Mouse (Mus musculus): ENCODE measurements at regions not wholly inside any gene's neighbourhood (a gene's known extent, or its start where the extent isn't known, plus 50 kb on each side); places are given as distances from the start of the nearest gene placed in this dataset.

DNA sequence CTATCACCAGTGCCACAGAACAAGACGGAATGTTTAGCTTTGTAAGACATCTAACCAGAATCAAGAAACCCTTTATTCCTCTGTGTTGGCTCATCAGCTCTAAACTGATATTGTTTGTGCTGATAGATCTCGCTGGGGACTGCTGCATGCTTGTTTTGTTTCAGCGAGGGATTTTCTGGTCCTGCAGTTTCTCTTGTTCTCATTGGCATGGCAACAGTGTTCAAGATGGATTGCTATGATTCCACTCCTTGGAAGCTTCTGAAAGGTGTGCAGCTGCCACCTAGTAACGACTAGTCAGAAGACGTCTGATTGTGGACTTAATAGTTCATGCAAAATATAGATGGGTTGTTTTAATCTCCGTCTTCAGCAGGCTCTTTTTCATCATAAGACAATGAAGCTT lies 591.2 kb downstream of the Sorcs1 start:
- CTCF ChIA-PET = no interaction called here
- POLR2A ChIA-PET = interaction anchor here in 1 of 4 experiments (0.6 kb wide), 1 partner anchor 1534 kb away, joined by 3 read pairs; no protein-coding TSS in a partner anchor

DNA sequence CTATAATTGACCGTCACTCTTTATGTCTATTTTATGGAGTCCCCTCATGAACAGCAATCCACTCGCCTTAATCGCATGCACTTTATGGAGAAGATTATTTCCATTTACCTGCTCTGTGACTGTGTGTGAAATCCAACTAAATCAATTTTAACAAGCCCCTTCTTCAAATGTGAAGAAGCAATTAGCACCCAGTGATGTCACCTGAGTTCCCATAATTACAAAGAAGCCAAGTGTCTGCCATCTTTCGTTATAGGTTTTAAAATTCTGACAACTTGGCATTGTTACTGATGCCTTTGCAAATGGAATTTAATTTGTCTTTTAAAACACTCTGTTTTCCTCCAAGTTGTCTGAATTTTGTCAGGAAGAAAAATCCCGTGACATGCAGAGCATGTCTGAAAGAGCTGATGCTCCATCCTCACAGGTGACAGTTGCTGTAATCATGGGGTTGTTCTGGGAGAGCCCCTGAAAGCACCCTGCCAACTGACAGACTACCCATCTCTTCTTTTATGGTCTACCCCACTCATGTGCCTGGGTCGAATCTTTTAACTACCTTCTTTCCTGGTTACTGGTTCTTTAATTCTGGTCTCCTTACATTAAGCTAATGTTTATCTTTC lies 600.9 kb downstream of the Sorcs1 start:
- ChIA-PET POLR2A (no interaction called here), CTCF (no interaction called here)

DNA sequence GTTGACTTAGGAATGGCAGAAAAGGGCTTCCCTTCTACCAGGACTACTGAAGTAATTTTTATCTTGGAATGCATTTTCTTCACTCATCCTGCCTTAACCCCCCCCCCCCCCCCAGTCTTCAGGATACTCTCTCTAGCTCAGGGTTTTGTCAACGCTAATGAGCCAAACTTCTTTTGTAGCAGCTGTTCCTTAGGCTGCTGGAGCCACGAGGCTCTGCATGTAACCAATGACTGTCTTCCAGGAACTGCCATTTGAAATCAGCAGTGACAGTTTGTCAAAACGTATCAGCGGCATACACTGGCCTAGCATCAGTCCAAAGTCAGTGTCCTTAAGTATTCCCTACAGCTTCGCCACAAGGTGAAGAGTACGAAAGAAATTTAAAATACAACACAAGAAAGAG lies 618.0 kb downstream of the Sorcs1 start:
- ChIA-PET POLR2A (no interaction called here), CTCF (no interaction called here)

DNA sequence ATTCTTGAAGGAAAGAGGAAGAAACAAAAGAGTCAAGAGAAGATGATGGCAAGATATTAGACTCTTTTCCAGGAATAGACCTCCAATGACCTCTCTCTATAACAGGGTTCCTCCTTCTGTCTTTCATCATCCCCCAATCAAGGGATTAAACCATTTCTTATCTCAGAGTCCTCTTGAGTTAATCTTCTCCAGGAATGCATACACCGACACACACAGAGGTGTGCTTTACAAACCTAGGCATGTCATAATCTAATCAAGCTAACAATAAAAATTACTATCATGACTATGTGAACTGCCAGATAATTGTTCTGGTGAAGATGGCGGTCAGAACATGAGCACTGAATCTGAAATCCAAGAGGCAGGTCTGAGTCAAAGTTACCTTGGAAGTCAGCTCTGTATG lies 625.5 kb downstream of the Sorcs1 start:
- CTCF ChIA-PET = no interaction called here

DNA sequence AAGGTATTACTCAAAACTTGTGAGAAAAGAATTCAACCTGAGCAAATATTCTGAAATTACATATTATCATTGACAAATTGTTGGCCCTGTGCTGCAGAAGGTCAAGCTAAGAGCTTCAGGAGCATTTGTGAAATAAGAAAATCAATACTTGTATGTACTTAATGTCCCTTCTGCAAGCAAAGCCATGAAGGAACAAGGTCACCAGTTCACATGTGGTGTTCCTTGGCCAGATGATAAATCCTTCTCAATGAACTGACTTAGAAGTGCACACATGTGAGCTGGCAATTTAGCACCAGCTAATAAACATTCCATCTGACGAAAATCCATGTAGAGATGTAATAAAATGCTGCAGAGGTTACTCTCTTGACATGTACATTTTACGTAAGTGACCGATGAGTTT lies 632.7 kb downstream of the Sorcs1 start:
- ChIA-PET CTCF (no interaction called here), POLR2A (interaction anchor here in 1 of 4 experiments (0.7 kb wide), 1 partner anchor 91 kb away, joined by 3 read pairs; no protein-coding TSS in a partner anchor)

More for the DNA sequence above, 625.5 kb downstream of the Sorcs1 start:
- POLR2A ChIA-PET = no interaction called here

DNA sequence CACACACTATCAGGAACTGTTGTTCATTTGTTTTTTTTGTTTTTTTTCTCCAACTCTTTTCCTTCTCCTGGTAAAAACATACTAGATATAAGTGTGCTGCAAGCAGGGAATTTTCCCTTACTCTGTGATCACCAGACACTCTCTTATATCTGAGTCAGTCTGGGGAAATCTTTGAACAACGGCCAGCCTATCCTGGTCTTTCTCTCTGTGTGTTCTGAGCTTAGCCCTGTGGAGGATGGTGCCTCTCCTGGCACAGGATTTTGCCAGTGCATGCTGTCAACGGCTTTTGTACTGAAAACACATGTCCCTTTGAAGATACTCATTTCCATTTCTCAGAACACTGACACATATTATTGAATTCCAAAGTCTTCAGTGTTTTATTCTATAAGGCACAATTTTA lies 664.8 kb downstream of the Sorcs1 start:
- CTCF ChIA-PET = no interaction called here
- POLR2A ChIA-PET = no interaction called here

DNA sequence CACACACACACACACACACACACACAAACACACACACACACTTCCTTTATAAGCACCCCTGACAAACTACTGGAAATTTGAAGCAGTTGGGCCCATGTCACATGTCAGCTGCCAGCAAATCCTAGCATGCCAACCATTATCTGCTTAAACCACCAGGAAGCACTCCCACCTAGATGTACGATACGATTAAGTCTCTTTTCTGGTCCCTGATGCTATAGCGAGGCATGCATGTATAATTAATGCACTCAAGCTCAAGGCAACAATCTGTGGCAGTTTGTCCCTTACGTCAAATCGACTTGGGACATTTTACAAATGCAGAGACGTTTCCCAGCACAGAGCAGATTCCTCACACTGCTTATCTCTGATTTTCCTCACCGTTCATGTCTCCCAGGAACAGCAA lies 673.2 kb downstream of the Sorcs1 start:
- POLR2A ChIA-PET = no interaction called here
- CTCF ChIA-PET = no interaction called here

DNA sequence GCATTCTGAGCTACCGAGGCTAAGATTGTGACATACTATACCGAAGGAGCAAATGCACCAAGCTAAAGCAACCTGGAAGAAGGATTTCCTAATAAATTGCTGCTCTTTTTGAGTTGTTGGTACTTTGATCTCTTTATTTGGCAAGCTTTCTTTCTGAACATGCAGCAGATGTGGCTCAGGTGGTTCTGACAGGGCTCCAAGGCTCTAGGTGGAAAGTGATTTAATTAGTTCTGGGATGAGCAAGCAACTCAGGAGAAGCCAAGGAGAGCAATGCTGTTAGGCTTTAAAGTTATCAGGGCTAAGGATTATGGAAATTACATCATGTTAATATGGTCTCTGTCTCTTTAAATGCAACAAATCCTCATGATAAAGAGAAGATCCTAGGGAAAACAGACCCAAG lies 692.6 kb downstream of the Sorcs1 start:
- ChIA-PET POLR2A (no interaction called here), CTCF (no interaction called here)

DNA sequence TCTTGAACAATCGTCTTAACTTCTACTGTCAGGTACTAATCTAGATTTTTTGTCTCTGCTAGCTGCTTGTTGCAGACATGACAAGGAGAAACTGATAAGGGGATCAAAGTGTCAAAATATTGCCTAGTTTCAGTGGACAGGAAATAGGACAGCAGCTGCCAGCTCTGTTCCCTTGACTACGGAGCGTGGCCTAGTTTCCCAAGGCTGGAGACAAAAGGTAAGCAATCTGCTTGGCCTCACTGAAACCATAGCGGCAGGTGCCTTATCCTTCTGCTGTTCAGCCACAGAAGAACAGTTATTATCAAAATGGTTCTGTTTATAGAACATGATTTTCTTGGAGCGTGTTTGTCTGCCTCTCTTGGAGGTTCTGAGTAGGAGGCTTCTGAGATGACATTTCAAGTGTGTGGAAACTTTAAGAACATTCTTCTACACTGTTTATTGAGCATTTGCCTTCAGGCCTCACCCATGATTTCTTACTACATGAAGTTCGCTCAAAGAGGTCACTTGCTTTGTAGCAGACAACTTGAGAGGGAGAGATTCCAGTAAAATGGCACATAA lies 712.1 kb downstream of the Sorcs1 start:
- CTCF ChIA-PET = no interaction called here
- POLR2A ChIA-PET = no interaction called here

DNA sequence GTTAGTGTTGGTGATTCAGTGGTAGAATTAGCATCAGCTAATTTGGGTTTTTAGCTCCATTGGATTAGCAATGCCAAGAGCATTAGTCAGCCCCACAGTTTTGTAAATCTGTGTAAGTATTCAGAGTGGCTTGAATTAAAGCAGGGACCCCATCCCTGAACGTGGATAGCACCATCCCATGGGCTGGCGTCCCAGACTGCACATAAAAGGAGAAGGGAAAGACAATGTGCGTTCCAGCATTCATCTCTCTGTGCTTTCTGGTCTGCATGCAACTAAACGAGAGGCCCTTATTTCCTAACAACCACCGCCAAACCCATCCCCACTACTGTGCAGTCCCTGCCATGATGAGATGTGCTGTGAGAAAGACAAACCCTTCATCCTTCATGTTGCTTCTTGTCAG lies 713.8 kb downstream of the Sorcs1 start:
- ChIA-PET POLR2A (no interaction called here), CTCF (no interaction called here)

DNA sequence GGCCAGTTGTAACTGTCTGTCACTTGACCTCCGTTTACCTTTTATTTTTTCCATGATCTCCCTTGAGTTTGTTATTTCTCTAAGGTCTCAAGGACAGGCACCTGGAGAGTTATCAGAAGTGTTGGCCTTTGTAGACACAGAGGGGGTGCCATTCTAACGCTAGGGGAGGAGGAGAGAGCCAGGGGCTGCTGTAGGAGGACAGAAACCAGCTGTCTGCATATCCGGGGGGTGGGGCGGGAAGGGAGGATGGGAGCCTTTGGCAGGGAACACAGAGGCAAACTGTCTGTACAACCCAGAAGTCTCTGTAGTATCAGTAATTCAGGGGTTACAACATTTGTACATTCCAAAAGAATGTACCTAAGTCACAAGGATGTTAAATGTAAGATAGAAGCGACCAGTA lies 719.9 kb downstream of the Sorcs1 start:
- CTCF ChIA-PET = interaction anchor here in 1 of 4 experiments (0.6 kb wide), 1 partner anchor 67 kb away, joined by 6 read pairs; no protein-coding TSS in a partner anchor
- POLR2A ChIA-PET = no interaction called here

DNA sequence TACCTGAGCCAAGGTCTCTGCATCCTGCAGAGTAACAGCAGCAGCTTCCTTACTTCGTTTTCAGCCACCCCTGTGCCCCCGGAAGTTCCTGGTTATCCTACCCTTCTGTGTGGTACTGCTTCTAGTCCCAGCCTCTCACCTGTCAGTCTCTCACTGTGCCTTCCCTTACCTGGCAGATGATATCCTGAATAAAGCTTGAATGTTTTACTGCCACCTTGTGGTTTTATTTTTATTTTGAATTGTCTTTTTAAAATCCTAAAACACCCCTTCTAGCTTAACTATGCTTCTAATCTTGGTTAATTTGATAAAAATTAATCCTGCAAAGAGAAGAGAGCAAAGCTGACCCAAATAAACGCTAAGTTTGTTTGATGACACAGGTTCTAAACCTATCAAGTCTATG lies 747.2 kb downstream of the Sorcs1 start:
- CTCF ChIA-PET = interaction anchor here in 1 of 4 experiments (1.0 kb wide), 1 partner anchor 215 kb away, joined by 5 read pairs; no protein-coding TSS in a partner anchor
- POLR2A ChIA-PET = no interaction called here

DNA sequence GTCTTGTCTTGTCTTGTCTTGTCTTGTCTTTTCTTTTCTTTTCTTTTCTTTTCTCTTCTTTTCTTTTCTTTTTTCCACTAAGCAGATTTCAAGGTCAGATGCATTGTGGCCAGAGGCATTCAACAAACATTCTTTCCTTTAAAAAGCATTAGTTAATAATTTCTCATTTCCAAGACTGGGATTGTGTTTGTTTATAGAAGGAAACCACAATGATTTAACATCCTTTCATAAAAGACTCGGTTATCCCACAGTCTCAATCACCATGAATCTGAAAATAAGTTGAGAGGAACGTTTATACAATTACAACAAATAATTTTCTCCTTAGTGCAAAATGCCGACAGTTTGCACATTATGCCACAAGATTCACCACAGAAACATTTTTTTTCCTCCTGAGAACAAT lies 766.7 kb downstream of the Sorcs1 start:
- POLR2A ChIA-PET = no interaction called here
- CTCF ChIA-PET = no interaction called here

DNA sequence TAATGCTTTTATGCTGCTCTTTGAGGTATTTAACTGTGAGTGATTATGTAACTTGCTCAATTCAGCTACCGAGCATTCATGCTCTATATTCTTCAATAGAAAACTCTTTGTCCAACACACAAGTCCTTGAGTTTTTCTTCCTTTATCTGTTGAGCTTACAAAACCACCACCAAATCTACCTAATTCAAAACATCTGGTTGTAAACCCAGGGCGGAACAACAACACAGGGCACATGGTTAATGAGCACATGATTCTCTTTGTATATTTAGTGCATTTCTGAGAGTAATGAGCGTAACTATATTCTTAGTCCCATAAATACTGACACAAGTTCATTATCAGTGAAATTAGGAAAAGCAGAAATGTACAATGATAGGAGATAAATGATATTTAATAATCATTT lies 798.2 kb downstream of the Sorcs1 start:
- ChIA-PET POLR2A (interaction anchor here in 1 of 4 experiments (0.7 kb wide), 1 partner anchor 12 kb away, joined by 3 read pairs; no protein-coding TSS in a partner anchor), CTCF (no interaction called here)

DNA sequence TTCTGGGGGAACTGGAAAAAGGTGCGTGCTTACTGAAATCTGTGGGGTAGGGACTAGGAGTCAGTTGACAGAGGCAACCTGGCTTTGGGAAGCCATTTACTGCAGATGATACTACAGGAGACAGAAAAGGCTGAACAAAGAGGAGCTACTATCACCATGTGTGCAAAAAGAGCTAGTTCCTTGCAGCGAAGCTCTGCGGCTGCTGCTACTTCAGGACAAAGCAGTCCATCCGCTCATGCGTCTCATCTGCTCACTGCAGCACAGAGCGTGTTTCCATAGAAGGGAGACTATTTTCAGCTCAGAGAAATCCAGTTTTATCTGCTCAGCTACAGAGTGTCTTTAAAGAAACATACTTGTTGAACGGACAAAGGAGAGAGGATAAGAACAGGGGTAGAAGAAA lies 817.7 kb downstream of the Sorcs1 start:
- ChIA-PET POLR2A (no interaction called here), CTCF (no interaction called here)

DNA sequence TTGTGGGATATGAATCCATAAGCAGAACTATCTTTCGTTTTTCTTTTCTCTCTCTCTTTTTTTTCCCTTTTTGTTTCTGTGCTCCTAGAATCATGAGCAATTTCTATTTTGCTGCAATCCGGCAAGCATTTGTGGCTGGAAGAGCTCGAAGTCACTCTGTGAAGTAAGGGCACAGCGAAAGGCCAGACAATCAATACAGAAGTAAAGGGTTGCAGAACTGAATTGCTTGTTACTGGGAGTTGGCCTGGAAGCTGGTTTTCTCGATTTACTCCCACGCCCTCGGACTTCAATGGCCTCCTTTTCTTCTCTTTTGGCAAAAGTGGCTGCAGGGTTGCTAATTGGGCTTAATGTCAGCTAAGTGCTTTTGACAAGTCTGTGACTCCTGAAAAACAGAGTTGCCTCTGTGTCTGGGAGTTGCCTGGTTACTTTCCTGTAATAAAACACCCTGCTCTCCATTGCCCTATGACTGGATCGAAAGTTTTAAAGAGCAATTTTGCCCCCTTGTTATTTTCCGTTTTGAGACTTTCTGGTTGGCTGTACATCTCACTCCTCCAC lies 822.9 kb downstream of the Sorcs1 start:
- ChIA-PET CTCF (interaction anchor here in 1 of 4 experiments (0.7 kb wide), 1 partner anchor 10 kb away, joined by 4 read pairs; no protein-coding TSS in a partner anchor), POLR2A (no interaction called here)

DNA sequence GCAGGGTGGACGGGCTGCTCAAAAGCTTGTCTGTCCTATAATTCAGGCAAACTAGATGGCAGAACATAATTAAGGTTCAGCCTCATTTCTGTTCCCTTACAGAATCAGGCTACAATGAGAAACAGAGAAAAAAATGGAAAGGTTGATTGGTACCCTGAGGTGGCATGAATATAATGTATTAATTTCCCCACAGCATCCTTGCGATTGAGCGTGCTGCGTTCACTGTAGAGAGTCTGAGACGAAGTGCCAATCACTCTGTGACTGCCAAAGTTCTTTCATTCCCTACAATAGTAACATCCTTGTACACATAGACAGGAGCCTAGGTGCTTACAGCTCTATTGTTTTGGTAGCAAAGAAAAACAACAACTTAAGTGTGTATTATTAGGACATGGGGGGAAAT lies 836.5 kb downstream of the Sorcs1 start:
- ChIA-PET CTCF (no interaction called here), POLR2A (no interaction called here)

DNA sequence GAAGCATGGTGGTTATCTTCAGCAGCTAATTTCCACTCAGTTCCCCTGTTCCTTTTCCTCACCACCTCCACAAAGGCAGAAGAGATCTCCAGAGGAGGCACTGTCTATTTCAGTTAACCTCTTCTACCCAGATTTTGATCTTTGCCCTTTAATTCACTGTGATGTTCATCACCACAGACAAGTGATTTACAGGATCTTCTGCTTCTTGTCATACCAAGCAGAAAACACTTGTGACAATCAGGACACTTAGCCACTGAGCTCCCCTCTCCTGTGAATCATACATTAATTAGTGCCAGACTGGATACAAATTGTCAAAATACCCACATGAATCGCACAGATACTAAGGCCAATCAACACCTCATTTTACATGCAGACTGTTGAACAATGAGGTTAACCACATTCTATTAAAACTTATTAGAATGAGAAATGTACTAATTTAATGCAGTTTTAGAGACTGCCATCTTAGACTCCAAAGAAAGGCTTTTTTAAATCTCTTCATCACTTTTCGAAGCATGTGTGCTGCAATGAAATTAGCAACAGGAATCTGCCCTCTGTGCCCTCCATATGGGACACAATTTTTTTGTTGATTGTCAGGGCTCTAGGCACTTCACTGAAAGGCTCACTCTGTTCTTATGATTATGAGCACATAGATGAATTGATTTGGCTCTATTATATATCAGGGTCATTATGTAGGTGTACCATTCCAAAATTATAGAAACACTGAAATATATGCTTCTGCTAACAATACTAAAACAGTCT lies 839.1 kb downstream of the Sorcs1 start:
- CTCF ChIA-PET = no interaction called here
- POLR2A ChIA-PET = no interaction called here

DNA sequence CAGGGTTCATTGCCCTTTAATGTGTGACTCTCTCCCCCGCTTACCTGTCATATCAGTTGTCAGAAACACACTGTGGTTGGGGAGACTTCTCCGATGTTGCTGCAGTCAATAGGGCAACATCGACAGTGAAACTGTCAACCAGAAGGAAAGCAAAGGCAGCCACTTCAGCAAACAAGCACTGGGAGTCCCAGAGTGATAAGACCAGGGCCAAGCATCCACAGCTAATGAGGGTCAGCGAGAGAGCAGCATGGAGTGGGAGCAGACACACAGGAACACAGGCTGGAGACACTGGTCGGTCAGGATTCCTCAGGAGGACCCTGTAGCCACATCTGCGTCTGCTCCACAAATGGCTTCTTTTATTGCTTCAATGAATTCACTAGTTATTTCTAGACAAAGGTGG lies 847.5 kb downstream of the Sorcs1 start:
- ChIA-PET POLR2A (no interaction called here), CTCF (no interaction called here)

DNA sequence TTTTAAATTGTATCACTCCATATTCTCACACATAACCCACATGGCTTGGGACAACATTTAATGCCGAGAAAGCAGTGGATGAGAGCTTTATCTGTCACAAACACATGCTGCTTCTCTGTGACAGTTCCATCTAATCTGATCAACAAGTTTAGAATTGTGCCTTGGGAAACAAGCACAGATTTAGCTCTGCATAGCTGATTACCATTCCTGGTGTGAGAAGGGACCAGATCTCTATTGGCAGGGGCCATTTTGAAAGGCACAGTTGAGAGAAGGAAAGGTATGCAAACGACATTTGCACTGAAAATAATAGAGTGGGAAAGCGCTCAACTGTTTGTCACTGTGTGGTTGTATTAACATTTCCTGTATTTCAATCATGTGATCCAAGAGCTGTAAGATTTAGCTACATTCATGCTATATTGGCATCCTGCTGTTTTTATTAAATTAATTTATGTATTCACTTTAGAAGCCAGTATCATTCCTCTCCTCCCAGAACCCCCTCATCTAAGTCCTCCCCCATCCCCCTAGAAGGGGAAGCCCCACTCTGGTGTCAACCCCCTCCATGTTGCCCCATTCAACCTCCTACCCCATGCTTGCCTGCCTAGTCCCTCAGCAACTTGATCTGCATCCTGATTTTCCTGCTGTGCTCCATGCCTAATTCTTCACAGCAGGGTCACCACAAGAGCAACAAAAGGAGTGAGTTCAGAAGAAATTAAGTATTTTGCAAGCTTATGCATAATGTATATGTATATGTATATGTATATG lies 872.6 kb downstream of the Sorcs1 start:
- POLR2A ChIA-PET = no interaction called here
- CTCF ChIA-PET = no interaction called here

Measured in embryonic stem cell, embryonic (primary cell).